Mouse (Mus musculus): ENCODE measurements around the gene Crybb3.

Gene Crybb3

DNA sequence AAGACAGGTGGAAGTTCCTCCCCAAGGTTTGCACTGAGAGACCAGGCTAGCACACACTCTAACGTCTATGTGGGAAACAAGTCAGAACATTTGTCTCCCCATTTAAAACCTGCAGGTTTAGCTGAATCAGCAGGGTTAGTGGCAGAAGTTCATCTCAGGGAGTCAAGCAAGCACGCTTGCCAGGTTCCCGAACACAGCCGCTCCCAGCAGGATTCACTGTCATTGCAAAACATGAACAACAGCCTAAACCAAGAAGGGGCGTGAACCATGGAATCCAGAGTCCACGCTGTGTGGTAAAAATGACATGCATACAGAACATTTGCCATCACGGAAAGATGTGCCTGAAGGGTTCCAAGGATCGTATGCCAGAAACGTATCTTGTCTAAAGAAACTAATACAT, 23.7 kb upstream of the Crybb3 start:
- no peak for DNase-seq (ENCODE audit: low read depth, low spot score)

DNA sequence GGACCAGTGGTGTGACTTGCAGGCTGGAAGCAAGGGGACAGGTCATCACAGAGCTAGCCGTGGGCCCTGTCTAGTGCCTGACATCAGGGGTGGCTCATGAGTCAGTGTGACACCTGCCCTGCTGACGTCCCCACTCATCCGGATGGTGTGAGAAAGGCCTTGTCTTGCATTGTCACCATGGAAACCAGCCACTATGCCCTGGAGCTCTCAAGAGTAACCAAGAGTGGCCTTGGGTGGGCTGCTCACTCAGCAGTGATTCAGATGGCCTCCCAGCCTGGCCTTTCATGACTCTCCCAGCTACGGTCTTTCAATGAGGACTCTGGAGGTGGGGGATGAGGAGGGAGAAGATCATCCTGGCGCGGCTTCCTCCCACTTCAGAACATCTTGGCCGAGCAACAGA, 21.1 kb upstream of the Crybb3 start:
- no peak for DNase-seq (ENCODE audit: low read depth, low spot score)

DNA sequence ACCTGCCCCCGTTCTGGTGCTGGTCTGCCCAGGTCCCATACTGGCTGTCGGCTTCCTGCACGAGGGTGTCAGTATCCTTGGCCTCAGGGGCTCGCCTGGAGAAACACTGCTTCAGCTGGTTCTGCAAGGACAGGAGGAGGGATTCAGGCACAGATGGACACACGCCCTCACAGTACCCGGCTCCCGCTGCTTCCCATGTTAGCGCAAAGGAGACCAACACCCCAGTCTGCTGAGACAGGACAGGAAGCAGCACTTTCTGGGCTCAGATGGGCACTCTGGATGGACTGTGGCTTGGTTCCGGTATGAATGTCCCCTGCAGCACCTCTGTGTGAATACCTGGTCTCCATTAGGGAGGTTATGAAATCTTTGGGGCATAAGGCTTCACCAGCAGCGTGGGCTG, 20.1 kb upstream of the Crybb3 start:
- DNase-seq (ENCODE audit: low read depth, low spot score), result no peak

DNA sequence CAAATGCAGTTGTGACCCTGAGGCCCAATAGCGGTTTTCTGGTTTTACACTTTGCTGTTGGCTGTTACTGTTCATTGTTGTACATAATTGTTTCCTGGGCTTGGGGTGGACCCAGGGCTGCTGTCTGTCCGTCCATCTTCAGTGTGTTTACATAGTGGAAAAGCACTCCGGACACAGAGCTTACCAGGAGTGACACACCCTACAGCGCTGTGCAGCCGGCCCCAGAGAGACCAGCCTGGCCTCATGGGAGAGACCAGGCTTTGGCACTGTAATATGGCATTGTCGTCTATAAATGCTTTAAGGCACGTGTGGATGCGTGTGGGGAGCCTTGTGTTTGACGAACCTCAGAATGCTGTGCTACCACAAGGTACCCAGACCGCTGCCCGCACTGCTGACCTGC, 19.0 kb upstream of the Crybb3 start:
- DNase-seq (ENCODE audit: low read depth, low spot score), result no peak

DNA sequence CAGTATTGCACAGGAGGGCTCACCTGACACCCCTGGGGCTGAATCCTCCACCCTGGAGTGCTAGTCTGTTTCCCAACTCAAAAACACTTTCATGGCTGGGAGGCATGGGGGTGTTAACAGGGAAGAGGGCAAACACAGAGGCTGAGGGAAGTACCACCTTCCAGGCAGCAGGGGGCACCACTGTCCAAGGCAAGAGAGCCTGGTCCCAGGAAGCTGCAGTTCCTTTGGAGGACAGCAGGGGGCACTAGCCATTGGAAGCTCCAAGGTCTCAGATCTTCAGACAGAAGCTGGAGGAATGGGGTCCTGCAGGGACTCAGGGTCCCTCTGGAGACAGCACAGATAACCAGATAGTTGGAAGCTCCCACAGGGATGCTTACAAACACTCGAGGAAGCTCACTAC, 18.2 kb upstream of the Crybb3 start:
- DNase-seq (ENCODE audit: low read depth, low spot score), result peak; percentile 84

DNA sequence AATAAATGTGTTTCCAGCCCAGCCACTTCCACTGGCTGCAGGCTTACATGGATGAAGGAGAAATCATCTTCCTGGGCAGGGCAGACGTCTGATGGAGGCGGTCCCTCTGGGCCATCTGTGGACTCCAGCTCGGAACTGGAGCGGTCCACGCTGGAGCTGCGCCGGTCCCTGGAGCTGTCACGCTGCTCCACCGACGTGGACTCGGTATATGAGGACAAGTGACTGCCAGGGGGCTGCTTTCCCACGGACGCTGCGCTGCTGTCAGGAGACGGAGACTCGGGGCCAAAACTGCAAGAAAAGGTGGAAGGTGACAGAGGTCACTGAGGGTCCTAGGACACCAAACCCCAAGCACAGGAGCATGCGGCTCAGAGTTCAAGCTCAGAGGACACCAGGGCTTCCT, 16.2 kb upstream of the Crybb3 start:
- DNase-seq (ENCODE audit: low read depth, low spot score), result no peak

DNA sequence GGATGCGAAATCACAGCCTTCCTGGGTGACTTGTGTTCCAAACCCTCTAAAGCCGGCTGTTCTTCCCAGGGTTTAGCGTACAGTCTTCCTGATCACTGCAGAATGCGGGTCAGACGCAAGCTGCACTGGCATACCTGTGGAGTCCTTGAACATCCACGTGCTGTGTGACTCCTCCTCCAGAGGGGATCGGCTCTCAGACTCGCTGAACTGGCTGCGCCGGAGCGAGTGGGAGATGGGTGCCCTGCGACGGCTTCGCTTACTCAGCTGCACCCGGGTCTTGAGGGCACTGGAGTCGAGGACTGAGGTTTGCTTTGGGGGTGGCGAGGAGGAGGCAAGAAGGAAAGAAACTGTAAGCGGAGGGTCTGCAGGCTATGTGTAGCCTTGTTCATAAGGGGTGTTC, 14.1 kb upstream of the Crybb3 start:
- no peak for DNase-seq (ENCODE audit: low read depth, low spot score)

DNA sequence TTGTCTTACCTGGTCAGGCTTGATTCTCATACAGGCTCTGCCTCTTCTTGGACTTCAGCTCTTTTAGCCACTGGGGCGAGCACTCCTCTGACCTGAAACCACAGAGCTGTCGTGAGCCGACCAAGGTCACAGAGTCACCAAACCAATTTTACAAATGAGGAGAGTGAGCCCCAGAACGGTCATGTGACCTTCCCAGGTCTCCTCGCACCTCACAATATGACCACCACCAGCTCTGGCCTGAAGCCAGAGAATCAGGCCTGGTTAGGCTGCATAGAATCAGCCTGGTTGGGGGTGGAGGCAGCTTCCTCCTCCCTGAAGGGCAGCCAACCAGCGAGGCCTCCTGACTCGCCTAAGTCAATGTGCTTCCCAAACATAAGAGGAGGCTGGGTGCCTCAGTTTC, 11.0 kb upstream of the Crybb3 start:
- no peak for DNase-seq (ENCODE audit: low read depth, low spot score)

DNA sequence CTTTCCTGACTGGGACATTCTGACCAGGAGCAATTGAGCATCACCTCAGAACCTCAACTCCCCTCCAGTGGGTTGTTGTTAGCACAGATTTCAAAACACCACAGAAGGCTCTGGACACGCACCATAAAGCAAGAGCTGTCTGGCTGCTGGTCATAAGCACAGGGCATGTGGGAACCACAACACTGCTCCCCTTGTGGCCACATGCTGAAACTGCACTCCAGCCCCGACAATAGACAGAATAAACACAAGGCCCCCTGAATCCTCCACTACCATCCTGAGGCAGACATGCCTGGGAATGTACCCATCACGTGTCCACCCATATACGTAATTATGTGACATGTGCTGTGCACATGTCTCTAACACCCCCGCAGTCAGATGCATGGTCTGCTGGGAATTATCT, 9.8 kb upstream of the Crybb3 start:
- DNase-seq (ENCODE audit: low read depth, low spot score), result peak; percentile 78

DNA sequence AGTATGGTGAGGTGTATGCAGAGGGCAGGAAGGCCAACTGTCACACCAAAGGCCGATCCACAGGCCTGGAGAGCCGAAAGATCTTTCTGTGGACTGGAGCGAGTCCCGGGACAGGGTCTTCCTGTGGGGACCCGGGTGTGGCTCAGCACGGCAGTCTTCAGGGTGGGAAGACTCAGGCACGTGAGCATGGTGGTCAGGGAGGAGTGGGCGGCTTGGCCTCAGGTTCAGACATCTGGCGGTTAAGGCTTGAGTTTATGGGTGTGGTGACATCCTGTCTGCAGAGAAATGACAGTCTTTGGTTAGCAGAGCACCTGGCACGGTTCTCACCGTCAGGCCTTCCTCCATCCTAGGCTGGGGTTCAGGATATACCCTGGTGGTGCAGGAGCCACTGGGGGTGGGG, 9.4 kb upstream of the Crybb3 start:
- DNase-seq (ENCODE audit: low read depth, low spot score), result no peak

DNA sequence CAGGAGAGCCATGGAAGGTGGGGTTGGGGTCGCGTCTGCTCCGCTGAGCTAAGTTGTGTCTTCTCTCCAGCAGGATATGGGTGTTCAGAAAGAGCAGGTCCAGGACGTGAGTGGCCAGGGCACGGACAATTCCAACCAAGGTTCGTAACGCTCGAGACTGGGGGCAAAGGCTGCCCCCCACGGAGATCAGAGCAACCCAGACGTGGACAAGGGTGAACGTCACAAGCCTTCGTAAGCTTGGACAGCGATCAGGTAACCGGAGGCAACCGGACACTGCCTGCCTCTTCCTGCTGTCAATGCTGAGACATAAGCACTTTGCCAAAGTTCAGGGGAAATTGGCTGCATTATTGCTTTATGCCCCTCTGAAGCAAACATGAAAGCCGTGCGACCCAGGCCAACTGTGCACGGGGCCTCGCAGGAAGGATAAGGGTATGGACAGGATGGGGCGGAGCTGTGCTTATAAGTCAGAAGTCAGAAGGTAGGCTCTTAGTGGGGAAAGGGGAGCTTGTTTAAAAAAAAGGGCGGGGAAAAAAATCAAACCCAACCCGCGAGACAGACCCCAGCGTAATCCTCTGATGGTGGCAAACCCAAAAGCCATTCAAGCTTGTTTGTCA, 8.8 kb upstream of the Crybb3 start:
- no peak for DNase-seq (ENCODE audit: low read depth, low spot score)

DNA sequence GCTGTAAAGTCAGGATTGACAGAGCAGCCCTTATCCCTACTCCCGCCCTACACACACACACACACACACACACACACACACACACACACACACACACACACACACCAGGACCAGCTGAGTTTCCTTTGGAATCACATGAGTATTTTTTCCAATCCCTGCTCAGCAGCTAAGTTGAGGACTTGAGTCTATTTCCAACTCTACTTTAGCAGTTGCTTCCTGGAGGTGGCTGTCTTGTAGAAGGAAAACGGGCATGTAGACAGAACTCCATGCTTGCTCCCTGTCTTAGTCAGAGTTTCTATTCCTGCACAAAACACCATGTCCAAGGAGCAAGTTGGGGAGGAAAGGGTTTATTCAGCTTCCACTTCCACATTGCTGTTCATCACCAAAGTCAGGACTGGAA, 6.1 kb upstream of the Crybb3 start:
- DNase-seq (ENCODE audit: low read depth, low spot score), result no peak

DNA sequence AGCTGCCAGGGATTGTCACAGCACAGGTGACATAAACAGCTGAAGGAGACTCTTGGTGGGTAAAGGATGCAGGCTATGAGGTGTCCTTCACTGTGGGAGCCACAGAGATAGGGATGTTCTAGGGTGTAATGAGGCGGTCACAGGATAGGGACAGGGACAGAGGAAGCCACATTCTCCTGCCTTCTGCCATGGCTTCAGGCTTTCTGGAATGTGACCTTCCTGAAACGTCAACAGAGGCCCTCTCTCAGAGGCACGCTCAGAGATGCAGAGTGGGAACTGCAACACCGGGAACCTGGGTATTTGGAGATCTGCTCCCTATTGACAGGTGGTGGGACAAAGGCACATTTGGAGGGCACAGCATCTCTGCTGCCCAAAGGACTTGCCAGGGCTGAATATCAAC, 5.6 kb upstream of the Crybb3 start:
- no peak for DNase-seq (ENCODE audit: low read depth, low spot score)

DNA sequence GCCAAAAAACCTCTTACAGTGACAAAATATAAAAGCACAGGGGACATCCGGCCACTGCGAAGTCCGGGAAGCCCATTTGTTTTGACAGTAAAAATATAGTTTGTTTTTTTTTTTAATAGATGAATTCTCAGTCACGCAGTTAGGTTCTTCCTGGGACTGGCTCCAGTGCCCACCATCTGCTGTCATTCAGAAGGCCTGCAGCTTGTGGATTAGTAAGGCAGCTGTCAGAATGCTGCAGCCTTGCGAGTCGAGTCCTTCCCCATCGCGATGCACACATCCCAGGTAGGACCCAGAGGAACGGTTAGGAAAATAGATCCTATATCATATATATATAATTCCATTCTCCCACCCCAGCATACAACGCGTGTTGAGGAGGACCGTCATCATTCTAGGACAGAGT, 5.1 kb upstream of the Crybb3 start:
- DNase-seq (ENCODE audit: low read depth, low spot score), result no peak

DNA sequence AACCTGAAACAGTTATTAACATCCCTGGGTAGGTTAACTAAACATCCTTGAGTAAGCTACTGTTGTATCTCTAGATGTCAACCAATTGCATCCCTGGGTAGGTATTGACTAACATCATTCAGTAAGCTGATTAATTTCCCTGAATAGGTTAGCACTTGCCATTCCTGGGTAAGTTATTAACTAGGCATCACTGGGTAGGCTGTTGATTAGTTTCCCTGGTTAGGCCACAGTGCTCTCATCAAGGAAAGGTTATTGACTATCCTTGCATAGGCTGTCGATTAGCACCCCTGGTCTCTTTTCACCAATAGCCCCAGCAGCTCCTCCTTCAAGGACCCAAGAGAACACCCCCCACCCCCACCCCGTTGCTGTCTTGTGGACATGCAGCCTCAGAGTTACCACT, 4.5 kb upstream of the Crybb3 start:
- peak; percentile 38 for DNase-seq (ENCODE audit: low read depth, low spot score)

DNA sequence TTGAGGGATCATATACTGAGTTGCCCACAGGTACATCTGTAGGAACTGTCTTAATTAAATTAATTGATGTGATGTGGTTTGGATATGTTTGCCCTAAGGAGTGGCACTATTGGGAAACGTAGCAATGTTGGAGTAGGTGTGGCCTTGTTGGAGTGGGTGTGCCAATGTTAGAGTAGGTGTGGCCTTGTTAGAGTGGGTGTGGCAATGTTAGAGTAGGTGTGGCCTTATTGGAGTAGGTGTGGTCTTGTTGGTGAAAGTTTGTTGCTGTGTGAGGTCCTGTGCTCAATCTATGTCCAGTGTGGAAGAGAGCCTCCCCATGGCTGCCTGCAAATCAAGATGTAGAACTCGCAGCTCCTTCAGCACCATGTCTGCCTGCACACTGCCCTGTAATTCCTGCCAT, 2.9 kb upstream of the Crybb3 start:
- peak; percentile 74 for DNase-seq (ENCODE audit: low read depth, low spot score)

DNA sequence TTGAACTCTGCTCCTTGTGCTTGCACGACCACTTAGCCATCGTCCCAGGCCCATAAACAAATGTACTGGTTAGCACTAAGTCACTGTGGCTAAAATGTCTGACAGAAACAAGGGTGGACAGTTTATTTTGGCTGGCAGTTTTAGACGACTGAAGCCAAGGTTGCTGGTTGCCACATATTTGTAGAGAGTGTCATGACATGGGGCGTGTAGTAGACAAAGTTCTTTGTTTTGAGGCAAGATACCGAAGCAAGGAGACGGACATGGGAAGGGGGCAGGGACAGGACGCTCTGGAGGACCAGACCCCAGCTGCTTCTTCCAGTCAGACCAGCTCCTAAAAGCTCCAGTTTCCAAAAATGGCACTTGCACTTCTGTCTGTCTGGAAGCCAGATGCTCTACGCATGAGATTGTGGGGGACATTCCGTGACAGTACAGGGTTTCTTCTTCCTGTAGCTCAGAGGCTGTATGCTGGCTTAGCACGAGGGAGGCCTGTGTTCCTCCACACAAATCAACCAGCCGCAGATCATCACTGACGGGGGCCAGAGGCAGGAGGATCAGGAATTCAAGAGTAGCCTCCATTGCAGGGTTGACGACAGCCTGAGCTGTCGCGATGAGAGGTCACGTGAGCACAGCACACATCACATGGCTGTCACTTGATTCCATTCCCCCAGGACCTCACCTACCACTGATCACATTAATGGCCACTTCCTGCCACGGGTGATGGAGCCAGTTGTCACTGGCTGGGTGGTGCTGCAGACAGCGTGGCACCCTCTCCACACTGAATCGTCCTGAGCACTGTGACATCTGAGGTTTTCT, 1.2 kb upstream of the Crybb3 start:
- peak; percentile 13 for DNase-seq (ENCODE audit: low read depth, low spot score)

DNA sequence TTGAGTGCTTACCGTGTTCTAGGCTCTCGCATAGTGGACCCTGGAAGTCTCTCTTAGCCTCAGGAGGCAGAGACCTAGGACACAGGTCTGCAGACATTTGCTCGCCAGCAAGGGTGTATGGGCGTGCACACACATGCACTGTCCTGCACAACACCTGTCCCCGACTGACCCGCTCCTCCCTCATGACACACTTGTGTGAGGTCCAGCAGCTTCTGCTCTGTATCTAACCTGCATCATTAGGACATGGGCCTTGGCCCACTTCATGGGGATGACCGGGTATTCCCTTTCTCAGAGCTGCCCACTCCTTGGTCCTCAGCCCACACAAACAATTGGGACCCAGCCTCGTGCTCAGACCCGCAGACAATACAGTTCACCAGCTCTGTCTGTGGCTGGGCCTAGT, 364 bp downstream of the Crybb3 start:
- DNase-seq (ENCODE audit: low read depth, low spot score), result no peak

DNA sequence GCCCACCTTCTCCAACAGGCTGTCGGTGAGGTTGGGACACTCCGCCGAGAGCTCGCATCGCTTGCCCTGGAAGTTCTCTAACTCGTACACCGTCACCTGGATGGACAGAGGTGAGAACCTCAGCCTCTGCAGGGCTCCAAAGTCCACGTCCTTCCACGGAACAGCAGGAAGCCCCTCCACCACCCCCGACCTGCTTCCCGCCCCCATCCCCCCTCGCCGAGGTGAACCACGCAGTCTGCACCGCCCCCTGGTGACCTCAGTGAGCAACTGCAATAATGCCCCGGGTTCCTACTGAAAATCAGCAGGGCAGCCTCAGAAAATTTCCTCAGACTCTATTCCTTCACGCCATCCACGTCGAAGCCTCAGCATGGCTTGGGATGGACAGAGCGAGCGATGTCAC, 1.6 kb downstream of the Crybb3 start:
- DNase-seq (ENCODE audit: low read depth, low spot score), result peak; percentile 64

DNA sequence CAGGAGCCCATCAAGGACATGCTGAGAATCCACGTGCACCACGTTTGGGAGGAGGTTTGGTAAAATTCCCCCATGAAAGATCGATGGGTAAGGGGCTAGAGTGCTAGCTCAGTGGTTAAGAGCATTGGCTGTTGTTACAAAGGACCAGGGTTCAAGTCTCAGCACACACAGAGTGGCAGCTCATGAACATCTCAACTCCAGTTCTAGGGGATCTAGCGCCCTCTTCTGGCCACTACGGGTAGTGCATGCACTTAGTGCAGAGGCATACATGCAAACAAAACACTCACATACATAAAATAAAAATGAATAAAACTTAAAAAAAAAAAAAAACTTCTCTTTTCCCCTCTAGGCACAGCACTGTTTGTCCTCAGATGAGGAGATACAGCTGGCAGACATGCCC, 2.7 kb downstream of the Crybb3 start:
- peak; percentile 70 for DNase-seq (ENCODE audit: low read depth, low spot score)

DNA sequence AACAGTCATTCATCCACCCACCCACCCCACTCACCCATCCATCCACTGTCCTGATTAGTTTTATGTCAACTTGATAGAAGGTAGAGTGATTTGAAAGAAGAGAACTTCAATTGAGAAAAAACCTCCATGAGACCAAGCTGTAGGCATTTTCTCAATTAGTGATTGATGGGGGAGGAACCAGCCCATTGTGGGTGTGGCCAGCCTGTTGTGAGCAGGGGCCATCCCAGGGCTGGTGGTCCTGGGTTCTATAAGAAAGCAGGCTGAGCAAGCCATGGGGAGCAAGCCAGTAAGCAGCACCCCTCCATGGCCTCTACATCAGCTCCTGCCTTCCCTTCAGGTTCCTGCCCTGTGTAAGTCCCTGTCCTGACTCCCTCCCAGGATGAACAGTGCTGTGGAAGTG, 11.4 kb downstream of the Crybb3 start, which contains the start of gene Crybb2:
Crybb2 (minus strand) TSS at position 101 of the 400 bp plus-strand sequence.
- DNase-seq (ENCODE audit: low read depth, low spot score), result no peak

DNA sequence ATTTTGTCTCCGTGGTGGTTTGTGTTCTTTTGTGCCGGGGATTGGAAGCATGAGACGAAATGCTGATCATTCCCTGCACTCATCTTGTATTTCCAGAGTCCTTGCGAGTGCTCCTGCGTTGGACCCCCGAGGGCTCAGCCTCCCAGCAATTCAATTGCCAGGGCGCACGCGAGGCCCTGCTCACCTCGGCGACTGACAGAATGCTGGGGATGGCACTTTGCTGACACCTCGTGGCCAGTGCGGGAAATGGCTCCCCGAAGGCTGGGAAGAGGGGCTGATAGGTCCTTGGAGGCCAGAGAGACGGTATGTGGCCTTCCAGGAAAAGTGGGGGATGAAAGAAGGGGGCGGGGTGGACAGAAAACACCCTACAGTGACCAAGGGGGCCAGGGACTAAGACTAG, 27.1 kb downstream of the Crybb3 start:
- peak; percentile 69 for DNase-seq (ENCODE audit: low read depth, low spot score)

DNA sequence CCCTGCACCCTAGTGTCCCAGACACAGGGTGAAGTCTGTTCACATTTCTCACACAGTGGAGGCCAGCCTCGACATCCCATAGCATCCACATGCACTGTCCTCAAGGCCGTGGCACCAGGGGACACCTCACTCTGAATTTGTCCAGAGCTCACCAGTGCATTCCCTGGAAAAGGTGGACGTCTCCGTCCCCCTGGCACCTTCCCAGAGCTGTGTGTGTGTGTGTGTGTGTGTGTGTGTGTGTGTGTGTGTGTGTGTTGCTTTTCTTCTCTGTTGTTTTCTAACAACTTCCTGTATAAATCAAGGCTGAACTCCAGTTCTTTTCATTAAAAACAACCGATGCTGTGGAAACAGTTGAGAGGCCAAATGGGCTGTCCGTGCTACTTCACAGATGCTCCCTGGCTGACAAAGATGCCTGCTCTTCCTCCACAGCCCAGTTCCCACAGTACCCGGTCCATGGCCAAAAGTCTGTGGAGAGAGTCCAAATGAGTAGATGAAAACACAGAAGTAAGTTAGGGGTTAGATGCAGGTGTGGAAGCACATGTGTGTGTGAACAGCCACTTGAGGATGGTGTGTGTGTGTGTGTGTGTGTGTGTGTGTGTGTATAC, 30.7 kb downstream of the Crybb3 start:
- no peak for DNase-seq (ENCODE audit: low read depth, low spot score)

Data from R1 (cell line).